Mouse (Mus musculus) cerebellum, adult 2 months (tissue): ENCODE data around the gene Tspan4. TPM values are rescaled to one million over a fixed set of nuclear protein-coding genes. Genes with fewer than 3 reads are reported as not detected.

Source experiments
- DNase-seq, 2 experiments: peaks; one replicate each; pipeline ENCODE4 v3.0.0; 2021
- H3K27ac ChIP-seq: fragments of 200-500 bp; 2 replicates; pipeline ENCODE4 v1.5.1; 2012; ENCODE audit warnings: low read length, control low read depth, inconsistent platforms; ENCODE audit not compliant: insufficient read depth
- H3K27me3 ChIP-seq: fragments of 200-500 bp; 2 replicates; pipeline ENCODE4 v1.6.1; 2012; ENCODE audit warnings: inconsistent platforms, mild to moderate bottlenecking, low read length, moderate library complexity; ENCODE audit not compliant: control insufficient read depth, insufficient read depth
- H3K4me1 ChIP-seq: fragments of 200-500 bp; 2 replicates; pipeline ENCODE4 v1.6.1; 2011; ENCODE audit warnings: low read length; ENCODE audit not compliant: control insufficient read depth, insufficient read depth
- H3K4me3 ChIP-seq: fragments of 200-500 bp; replicated peaks from 2 replicates; pipeline ENCODE3; 2011; ENCODE audit warnings: mild to moderate bottlenecking, low read depth, low read length, control low read depth; ENCODE audit not compliant: insufficient read depth
- CTCF ChIP-seq: fragments of 200-500 bp; IDR thresholded peaks from 2 replicates; pipeline ENCODE4 v1.5.1; 2011; ENCODE audit warnings: low read depth, mild to moderate bottlenecking, control low read depth, low read length, moderate library complexity, borderline replicate concordance; ENCODE audit not compliant: insufficient read depth
- POLR2A ChIP-seq: fragments of 200-500 bp; IDR thresholded peaks from 2 replicates; pipeline ENCODE4 v1.6.1; 2011; ENCODE audit warnings: low read length, control low read depth, borderline replicate concordance; ENCODE audit not compliant: insufficient read depth
- WGBS: fragments of 180-500 bp; shearing (Covaris S2); methylation state at CpG from one replicate; pipeline ENCODE4 v1.1.7; 2018; 5-methylcytosine and 5-hydroxymethylcytosine counted together
- polyA plus RNA-seq: library from polyadenylated mRNA; depleted of rRNA; stranded (reverse); fragments of >200 nt; gene quantifications from 2 replicates; pipeline ENCODE4 v1.2.3, GENCODE M21; 2012

The Tspan4 gene
- polyA plus RNA-seq, 1 experiment = 140 TPM

DNA sequence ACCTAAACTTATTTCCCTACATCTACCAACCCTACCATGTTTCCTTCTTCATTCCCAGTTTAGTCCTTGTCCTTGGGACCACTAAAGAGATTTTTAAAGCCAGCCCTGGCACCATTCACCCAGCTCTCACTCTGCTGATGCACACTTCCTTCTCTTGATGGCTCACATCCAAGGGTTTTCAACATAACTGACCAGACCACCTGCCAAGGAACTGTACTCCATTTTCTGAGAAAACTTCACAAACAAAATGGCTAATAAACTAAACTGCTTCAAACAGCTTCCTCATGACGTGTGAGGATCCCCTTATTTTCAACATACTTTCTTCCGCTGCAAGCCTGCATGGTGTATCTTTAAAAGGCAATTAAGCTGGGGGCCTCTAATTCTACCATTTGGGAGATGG is 21.4 kb upstream of the Tspan4 start:
- peaks cover 31% of the 10 kb centered on the region for H3K4me1 ChIP-seq
- WGBS = 88% methylated on average over 2 of the region's 2 CpGs
- H3K4me3 ChIP-seq = no peak overlapping the region
- no peak overlapping the region for H3K27ac ChIP-seq
- no peak for TF ChIP-seq POLR2A
- TF ChIP-seq CTCF = no peak
- H3K27me3 ChIP-seq = no peaks in the 10 kb centered on the region
- DNase-seq = no peak

DNA sequence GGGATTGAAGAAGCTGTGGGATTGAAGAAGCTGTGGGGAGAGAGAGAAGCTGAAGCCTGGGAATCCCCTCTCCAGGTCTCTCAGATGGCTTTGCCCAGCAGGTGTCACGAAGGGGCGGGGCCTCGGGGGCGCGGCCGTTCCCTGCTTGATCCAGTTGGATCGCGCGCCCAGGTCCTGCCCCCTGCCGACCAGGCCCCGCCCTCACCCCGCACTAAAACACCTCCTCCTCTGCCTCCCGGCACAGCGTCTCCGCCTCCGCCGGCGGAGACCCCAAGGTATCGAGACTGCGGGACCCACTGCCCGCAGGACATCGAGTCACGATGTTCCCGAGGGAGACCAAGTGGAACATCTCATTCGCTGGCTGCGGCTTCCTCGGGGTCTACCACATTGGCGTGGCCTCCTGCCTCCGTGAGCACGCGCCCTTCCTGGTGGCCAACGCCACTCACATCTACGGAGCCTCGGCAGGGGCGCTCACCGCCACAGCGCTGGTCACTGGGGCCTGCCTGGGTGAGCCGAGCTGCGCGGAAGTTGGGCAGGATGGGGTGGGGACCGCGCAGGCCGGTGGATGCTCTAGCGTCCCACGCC is 20.0 kb upstream of the Tspan4 start, which contains the start of gene Pnpla2:
Gene Pnpla2 (plus strand): TSS at position 232 of the 585 bp plus-strand sequence.
- Histone ChIP-seq H3K27me3 (no peaks in the 10 kb centered on the region), H3K27ac (peak within 1 kb of the TSS; percentile 91), H3K4me1 (peaks cover 45% of the 10 kb centered on the region), H3K4me3 (peak within 1 kb of the TSS; percentile 72)
- TF ChIP-seq POLR2A (peak; percentile 75), CTCF (no peak)
- WGBS = under 1% methylated on average over 45 of the region's 45 CpGs
- peak; percentile 89 to 90 for DNase-seq

DNA sequence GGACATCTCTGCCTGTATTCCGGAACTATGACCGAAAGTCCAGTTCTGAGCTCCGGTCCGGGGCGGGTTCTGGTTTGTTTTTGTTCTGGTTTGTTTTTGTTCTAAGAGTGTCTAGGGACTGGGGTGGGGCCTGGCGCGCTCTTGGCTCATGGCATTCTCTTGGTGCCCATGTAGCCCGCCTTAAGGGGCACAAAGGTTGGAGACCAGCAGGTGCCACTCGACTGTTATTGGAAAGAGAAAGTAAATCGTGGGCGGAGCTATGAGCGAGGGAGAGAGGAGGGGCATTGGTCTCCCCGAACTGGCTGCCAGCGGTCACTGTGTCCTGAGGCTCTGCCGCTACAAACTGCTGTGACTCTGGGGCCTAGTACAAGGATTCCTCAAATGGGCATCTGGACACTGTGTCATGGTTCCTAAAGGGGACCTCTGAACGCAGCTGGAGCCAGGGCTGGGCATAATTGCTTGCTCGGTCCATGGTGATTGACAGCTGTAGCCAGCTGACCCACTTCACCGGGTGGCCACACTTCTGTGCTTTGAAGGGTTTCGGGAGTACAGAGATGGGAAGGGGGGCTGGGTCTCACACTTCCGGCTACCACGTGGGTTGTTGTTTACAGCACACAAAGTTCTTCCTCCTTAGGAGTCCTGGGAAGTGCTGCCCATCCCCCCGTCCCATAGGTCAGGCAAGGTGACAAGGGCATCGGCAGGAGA is 19.3 kb upstream of the Tspan4 start:
- DNase-seq = peak; percentile 77 to 78
- TF ChIP-seq POLR2A (peak; percentile 35; the same call in 1 of the 2 replicates), CTCF (no peak)
- 1% methylated on average over 23 of the region's 23 CpGs for WGBS

DNA sequence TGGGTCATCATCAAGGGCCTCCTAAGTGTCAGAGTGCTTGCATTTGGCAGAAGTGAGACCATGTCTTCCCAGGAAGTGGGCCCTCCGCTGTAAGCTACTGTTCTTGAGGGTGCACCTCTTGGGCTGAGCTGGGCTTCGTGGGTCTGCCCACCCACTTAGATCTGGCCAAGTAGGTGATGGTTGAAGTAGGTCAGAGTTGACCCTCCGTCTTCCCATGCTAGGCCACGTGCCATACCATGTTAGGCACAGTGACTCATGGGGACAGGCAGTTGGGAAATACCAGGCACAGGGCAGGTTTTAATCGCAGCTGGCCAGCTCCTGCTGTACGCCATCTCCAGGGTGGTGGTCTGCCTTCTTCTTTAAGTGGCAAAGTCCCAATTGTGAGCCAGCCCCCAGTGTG is 18.3 kb upstream of the Tspan4 start:
- no peak for DNase-seq
- Histone ChIP-seq H3K4me1 (peaks cover 55% of the 10 kb centered on the region), H3K27me3 (no peaks in the 10 kb centered on the region), H3K27ac (peak overlapping the region; percentile 91), H3K4me3 (peak overlapping the region; percentile 72)
- WGBS = 62% methylated on average over 6 of the region's 6 CpGs
- no peak for TF ChIP-seq CTCF
- TF ChIP-seq POLR2A = no peak

More for the DNA sequence above, 19.3 kb upstream of the Tspan4 start:
- Histone ChIP-seq H3K27me3 (no peaks in the 10 kb centered on the region), H3K4me3 (peak overlapping the region; percentile 72), H3K4me1 (peaks cover 52% of the 10 kb centered on the region), H3K27ac (peak overlapping the region; percentile 91)

DNA sequence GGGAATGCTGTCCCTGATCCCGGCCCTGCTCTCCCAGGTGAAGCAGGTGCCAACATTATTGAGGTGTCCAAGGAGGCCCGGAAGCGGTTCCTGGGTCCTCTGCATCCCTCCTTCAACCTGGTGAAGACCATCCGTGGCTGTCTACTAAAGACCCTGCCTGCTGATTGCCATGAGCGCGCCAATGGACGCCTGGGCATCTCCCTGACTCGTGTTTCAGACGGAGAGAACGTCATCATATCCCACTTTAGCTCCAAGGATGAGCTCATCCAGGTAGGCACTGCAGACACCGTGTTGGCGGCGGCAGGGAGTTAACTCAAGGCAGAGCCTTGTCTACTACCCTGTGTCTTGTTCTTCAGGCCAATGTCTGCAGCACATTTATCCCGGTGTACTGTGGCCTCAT is 17.8 kb upstream of the Tspan4 start:
- Histone ChIP-seq H3K27ac (peak overlapping the region; percentile 91), H3K4me1 (peaks cover 58% of the 10 kb centered on the region), H3K4me3 (no peak overlapping the region), H3K27me3 (no peaks in the 10 kb centered on the region)
- DNase-seq = peak; percentile 42 to 48
- 50% methylated on average over 14 of the region's 14 CpGs for whole genome bisulfite sequencing
- TF ChIP-seq POLR2A (no peak), CTCF (no peak)

DNA sequence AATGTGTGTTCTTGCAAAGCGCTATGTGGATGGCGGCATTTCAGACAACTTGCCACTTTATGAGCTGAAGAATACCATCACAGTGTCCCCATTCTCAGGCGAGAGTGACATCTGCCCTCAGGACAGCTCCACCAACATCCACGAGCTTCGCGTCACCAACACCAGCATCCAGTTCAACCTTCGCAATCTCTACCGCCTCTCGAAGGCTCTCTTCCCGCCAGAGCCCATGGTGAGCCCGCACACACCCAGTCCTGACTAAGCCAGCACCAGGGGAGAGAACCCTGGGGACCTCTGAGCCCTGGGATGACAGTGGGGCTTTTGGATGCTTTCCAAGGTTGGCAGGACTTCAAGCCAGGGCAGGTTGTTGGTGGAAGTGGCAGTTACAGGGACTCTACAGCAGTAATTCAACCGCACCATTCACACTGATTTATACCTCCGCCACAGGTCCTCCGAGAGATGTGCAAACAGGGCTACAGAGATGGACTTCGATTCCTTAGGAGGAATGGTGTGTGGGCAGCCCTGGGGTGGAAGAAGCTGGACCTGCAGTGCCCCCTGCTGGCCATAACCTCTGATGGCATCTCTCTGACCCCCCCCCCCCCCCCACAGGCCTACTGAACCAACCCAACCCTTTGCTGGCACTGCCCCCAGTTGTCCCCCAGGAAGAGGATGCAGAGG is 16.9 kb upstream of the Tspan4 start:
- TF ChIP-seq POLR2A (no peak), CTCF (peak; percentile 63)
- peak; percentile 55 to 65 for DNase-seq
- no peaks in the 10 kb centered on the region for H3K27me3 ChIP-seq
- peaks cover 62% of the 10 kb centered on the region for H3K4me1 ChIP-seq
- 63% methylated on average over 15 of the region's 15 CpGs for WGBS
- peak overlapping the region; percentile 12; the same call in 1 of the 2 replicates for H3K27ac ChIP-seq
- no peak overlapping the region for H3K4me3 ChIP-seq

DNA sequence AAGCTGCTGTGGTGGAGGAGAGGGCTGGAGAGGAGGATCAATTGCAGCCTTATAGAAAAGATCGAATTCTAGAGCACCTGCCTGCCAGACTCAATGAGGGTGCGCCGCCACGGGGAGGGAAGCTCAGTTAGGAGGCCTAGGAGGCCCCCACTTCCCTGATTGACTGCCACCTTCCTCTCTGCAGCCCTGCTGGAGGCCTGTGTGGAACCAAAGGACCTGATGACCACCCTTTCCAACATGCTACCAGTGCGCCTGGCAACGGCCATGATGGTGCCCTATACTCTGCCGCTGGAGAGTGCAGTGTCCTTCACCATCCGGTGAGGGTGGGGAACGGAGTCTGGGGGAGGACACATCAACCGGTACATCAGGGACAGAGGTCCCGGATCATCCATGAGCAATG is 16.4 kb upstream of the Tspan4 start:
- peaks cover 62% of the 10 kb centered on the region for H3K4me1 ChIP-seq
- no peak overlapping the region for H3K4me3 ChIP-seq
- DNase-seq = no peak
- TF ChIP-seq POLR2A = no peak
- no peak for TF ChIP-seq CTCF
- H3K27me3 ChIP-seq = no peaks in the 10 kb centered on the region
- peak overlapping the region; percentile 49 for H3K27ac ChIP-seq
- 81% methylated on average over 11 of the region's 11 CpGs for WGBS
